Mouse (Mus musculus): ENCODE results near the gene Rgs6. TPM values are rescaled to one million over a fixed set of nuclear protein-coding genes. Genes with fewer than 3 reads are reported as not detected.

Rgs6 gene
- polyA plus RNA-seq (2014; fragmentation: Nextera tagmentation; extraction: Ambion mirVana): 0.45 and 0.69 TPM in 2 replicates

GRCm38 (mm10) chr12:82588017-82588416, at the start of gene Rgs6:
Gene Rgs6 (plus strand): TSS chr12:82588292.
- H3K9ac ChIP-seq (ENCODE audit: low read length): no peak within 1 kb of the TSS
- WGBS: 82% methylated on average over 2 of the region's 2 CpGs
- no peak within 1 kb of the TSS for H3K4me2 ChIP-seq (ENCODE audit: low read depth)
- ATAC-seq (ENCODE audit: insufficient read depth, low FRiP score, low TSS enrichment) (no peak), DNase-seq (ENCODE audit: low spot score) (no peak)
- H3K36me3 ChIP-seq (ENCODE audit: control insufficient read depth, insufficient read depth, low read length): no peaks in the 10 kb centered on the region
- no peak within 1 kb of the TSS for H3K27ac ChIP-seq (ENCODE audit: low read depth, low read length)
- no peak within 1 kb of the TSS for H3K4me3 ChIP-seq (ENCODE audit: low read depth, low read length)
- H3K27me3 ChIP-seq (ENCODE audit: control insufficient read depth, insufficient read depth, low read length): no peaks in the 10 kb centered on the region
- H3K9me3 ChIP-seq (ENCODE audit: control insufficient read depth, low read length): no peaks in the 10 kb centered on the region
- no peaks in the 10 kb centered on the region for H3K4me1 ChIP-seq (ENCODE audit: control insufficient read depth, insufficient read depth, low read length)

DNA sequence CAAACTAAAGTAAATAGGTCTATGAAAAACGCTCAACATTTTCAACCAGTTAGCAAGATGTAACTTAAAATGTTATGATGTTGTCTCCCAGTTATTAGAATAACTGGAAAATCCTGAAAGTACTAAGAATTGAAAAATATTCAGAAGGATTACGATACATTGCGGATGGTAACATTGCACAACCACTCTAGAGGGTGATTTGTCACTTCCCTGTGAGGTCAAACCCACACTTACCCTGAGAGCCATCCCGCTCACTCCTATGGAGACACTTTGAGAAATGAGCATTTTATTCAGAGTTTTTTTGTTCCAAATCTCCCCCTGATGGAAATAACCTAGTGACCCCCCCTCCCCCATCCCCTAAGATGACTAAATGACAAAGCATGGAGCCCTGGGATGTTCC, 41.0 kb upstream of the Rgs6 start:
- no peak for DNase-seq (ENCODE audit: low spot score)
- Histone ChIP-seq H3K36me3 (ENCODE audit: control insufficient read depth, insufficient read depth, low read length) (no peaks in the 10 kb centered on the region), H3K9ac (ENCODE audit: low read length) (no peak overlapping the region), H3K27ac (ENCODE audit: low read depth, low read length) (no peak overlapping the region), H3K4me1 (ENCODE audit: control insufficient read depth, insufficient read depth, low read length) (no peaks in the 10 kb centered on the region), H3K4me2 (ENCODE audit: low read depth) (no peak overlapping the region), H3K4me3 (ENCODE audit: low read depth, low read length) (no peak overlapping the region), H3K27me3 (ENCODE audit: control insufficient read depth, insufficient read depth, low read length) (no peaks in the 10 kb centered on the region), H3K9me3 (ENCODE audit: control insufficient read depth, low read length) (no peaks in the 10 kb centered on the region)
- WGBS: 85% methylated on average over 4 of the region's 4 CpGs
- ATAC-seq (ENCODE audit: insufficient read depth, low FRiP score, low TSS enrichment): no peak

- Histone ChIP-seq H3K4me2 (ENCODE audit: low read depth) (no peak overlapping the region), H3K36me3 (ENCODE audit: control insufficient read depth, insufficient read depth, low read length) (no peaks in the 10 kb centered on the region), H3K9ac (ENCODE audit: low read length) (no peak overlapping the region), H3K9me3 (ENCODE audit: control insufficient read depth, low read length) (no peaks in the 10 kb centered on the region), H3K4me1 (ENCODE audit: control insufficient read depth, insufficient read depth, low read length) (no peaks in the 10 kb centered on the region), H3K27me3 (ENCODE audit: control insufficient read depth, insufficient read depth, low read length) (no peaks in the 10 kb centered on the region), H3K27ac (ENCODE audit: low read depth, low read length) (no peak overlapping the region), H3K4me3 (ENCODE audit: low read depth, low read length) (no peak overlapping the region)
- WGBS: 90% methylated on average over 6 of the region's 6 CpGs
- DNase-seq (ENCODE audit: low spot score): no peak
- no peak for ATAC-seq (ENCODE audit: insufficient read depth, low FRiP score, low TSS enrichment)
These were observed 38.9 kb upstream of the Rgs6 start for GRCm38 (mm10) chr12:82549228-82549627.

GRCm38 (mm10) chr12:82550076-82550475, 38.0 kb upstream of the Rgs6 start:
- no peak for ATAC-seq (ENCODE audit: insufficient read depth, low FRiP score, low TSS enrichment)

DNA sequence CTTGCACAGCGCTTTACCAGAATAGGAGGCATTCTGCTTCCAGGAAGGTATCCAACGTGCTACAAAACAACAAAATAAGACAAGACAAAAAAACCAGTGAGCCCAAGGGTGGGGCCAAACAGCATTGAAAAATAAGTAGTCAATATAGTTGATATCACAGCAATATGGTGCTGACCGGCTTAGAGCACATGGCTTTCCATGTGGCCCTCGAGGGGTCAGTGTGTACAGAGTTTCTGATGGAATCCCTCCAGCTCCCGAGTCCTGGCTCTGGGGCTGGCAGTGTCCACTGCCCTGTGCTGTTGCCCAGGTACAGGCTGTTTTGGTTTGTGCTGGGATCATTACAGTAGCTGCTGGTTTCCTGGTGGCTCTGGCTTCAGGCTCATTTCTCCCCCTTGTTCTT, 35.7 kb upstream of the Rgs6 start:
- no peak overlapping the region for H3K9ac ChIP-seq (ENCODE audit: low read length)
- no peaks in the 10 kb centered on the region for H3K4me1 ChIP-seq (ENCODE audit: control insufficient read depth, insufficient read depth, low read length)
- H3K4me2 ChIP-seq (ENCODE audit: low read depth): no peak overlapping the region
- no peak overlapping the region for H3K27ac ChIP-seq (ENCODE audit: low read depth, low read length)
- H3K4me3 ChIP-seq (ENCODE audit: low read depth, low read length): no peak overlapping the region
- ATAC-seq (ENCODE audit: insufficient read depth, low FRiP score, low TSS enrichment) (no peak), DNase-seq (ENCODE audit: low spot score) (no peak)
- WGBS: 90% methylated on average over 5 of the region's 5 CpGs
- H3K9me3 ChIP-seq (ENCODE audit: control insufficient read depth, low read length): no peaks in the 10 kb centered on the region
- H3K36me3 ChIP-seq (ENCODE audit: control insufficient read depth, insufficient read depth, low read length): no peaks in the 10 kb centered on the region
- H3K27me3 ChIP-seq (ENCODE audit: control insufficient read depth, insufficient read depth, low read length): no peaks in the 10 kb centered on the region

More at GRCm38 (mm10) chr12:82550076-82550475, 38.0 kb upstream of the Rgs6 start:
- H3K4me2 ChIP-seq (ENCODE audit: low read depth): no peak overlapping the region
- no peak overlapping the region for H3K4me3 ChIP-seq (ENCODE audit: low read depth, low read length)
- H3K27ac ChIP-seq (ENCODE audit: low read depth, low read length): no peak overlapping the region
- DNase-seq (ENCODE audit: low spot score): no peak
- H3K9ac ChIP-seq (ENCODE audit: low read length): no peak overlapping the region
- no peaks in the 10 kb centered on the region for H3K27me3 ChIP-seq (ENCODE audit: control insufficient read depth, insufficient read depth, low read length)
- no peaks in the 10 kb centered on the region for H3K4me1 ChIP-seq (ENCODE audit: control insufficient read depth, insufficient read depth, low read length)
- no peaks in the 10 kb centered on the region for H3K9me3 ChIP-seq (ENCODE audit: control insufficient read depth, low read length)
- no peaks in the 10 kb centered on the region for H3K36me3 ChIP-seq (ENCODE audit: control insufficient read depth, insufficient read depth, low read length)
- 93% methylated on average over 7 of the region's 7 CpGs for WGBS

DNA sequence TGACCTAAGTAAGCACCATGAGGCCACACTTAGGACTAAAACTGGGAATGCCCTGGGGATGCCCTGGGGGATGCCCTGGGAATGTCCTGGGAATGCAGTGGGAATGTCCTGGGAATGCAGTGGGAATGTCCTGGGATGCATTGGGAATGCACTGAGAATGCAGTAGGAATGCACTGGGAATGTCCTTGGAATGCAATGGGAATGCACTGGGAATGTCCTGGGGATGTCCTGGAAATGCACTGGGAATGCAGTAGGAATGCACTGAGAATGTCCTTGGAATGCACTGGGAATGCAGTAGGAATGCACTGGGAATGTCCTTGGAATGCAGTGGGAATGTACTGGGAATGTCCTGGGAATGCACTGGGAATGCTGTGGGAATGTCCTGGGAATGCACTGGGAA, 25.2 kb upstream of the Rgs6 start:
- Histone ChIP-seq H3K36me3 (ENCODE audit: control insufficient read depth, insufficient read depth, low read length) (no peaks in the 10 kb centered on the region), H3K4me2 (ENCODE audit: low read depth) (no peak overlapping the region), H3K27me3 (ENCODE audit: control insufficient read depth, insufficient read depth, low read length) (no peaks in the 10 kb centered on the region), H3K4me3 (ENCODE audit: low read depth, low read length) (no peak overlapping the region), H3K9me3 (ENCODE audit: control insufficient read depth, low read length) (no peaks in the 10 kb centered on the region), H3K4me1 (ENCODE audit: control insufficient read depth, insufficient read depth, low read length) (no peaks in the 10 kb centered on the region), H3K27ac (ENCODE audit: low read depth, low read length) (no peak overlapping the region), H3K9ac (ENCODE audit: low read length) (no peak overlapping the region)
- DNase-seq (ENCODE audit: low spot score) (no peak), ATAC-seq (ENCODE audit: insufficient read depth, low FRiP score, low TSS enrichment) (no peak)

DNA sequence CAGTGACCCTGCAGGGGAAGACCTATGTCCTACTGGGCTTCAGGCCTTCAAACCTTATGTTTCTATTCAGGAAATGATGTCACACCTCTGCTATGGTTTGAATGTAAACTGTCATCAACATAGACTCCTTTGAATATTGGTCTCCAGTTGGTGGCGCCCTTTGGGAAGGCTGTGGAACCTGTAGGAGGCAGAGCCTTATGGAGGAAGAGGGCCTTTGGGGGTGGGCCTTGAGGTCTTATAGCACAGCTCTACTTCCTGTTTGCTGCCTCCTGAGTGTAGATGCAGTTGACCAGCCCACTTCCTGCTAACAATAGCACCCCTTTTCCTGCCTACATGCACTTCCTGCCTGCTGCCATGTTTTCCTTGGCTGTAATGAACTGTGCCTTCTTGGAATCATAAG, 19.7 kb upstream of the Rgs6 start:
- DNase-seq (ENCODE audit: low spot score) (no peak), ATAC-seq (ENCODE audit: insufficient read depth, low FRiP score, low TSS enrichment) (no peak)
- Histone ChIP-seq H3K9me3 (ENCODE audit: control insufficient read depth, low read length) (no peaks in the 10 kb centered on the region), H3K27ac (ENCODE audit: low read depth, low read length) (no peak overlapping the region), H3K27me3 (ENCODE audit: control insufficient read depth, insufficient read depth, low read length) (no peaks in the 10 kb centered on the region), H3K4me3 (ENCODE audit: low read depth, low read length) (no peak overlapping the region), H3K36me3 (ENCODE audit: control insufficient read depth, insufficient read depth, low read length) (no peaks in the 10 kb centered on the region), H3K9ac (ENCODE audit: low read length) (no peak overlapping the region), H3K4me2 (ENCODE audit: low read depth) (no peak overlapping the region), H3K4me1 (ENCODE audit: control insufficient read depth, insufficient read depth, low read length) (no peaks in the 10 kb centered on the region)
- WGBS: 81% methylated on average over 1 of the region's 1 CpGs

GRCm38 (mm10) chr12:82572706-82573105, 15.4 kb upstream of the Rgs6 start:
- ATAC-seq (ENCODE audit: insufficient read depth, low FRiP score, low TSS enrichment) (no peak), DNase-seq (ENCODE audit: low spot score) (no peak)
- no peaks in the 10 kb centered on the region for H3K27me3 ChIP-seq (ENCODE audit: control insufficient read depth, insufficient read depth, low read length)
- no peak overlapping the region for H3K4me2 ChIP-seq (ENCODE audit: low read depth)
- H3K9me3 ChIP-seq (ENCODE audit: control insufficient read depth, low read length): no peaks in the 10 kb centered on the region
- H3K4me1 ChIP-seq (ENCODE audit: control insufficient read depth, insufficient read depth, low read length): no peaks in the 10 kb centered on the region
- WGBS: 90% methylated on average over 1 of the region's 1 CpGs
- no peak overlapping the region for H3K27ac ChIP-seq (ENCODE audit: low read depth, low read length)
- H3K36me3 ChIP-seq (ENCODE audit: control insufficient read depth, insufficient read depth, low read length): no peaks in the 10 kb centered on the region
- no peak overlapping the region for H3K4me3 ChIP-seq (ENCODE audit: low read depth, low read length)
- H3K9ac ChIP-seq (ENCODE audit: low read length): no peak overlapping the region

DNA sequence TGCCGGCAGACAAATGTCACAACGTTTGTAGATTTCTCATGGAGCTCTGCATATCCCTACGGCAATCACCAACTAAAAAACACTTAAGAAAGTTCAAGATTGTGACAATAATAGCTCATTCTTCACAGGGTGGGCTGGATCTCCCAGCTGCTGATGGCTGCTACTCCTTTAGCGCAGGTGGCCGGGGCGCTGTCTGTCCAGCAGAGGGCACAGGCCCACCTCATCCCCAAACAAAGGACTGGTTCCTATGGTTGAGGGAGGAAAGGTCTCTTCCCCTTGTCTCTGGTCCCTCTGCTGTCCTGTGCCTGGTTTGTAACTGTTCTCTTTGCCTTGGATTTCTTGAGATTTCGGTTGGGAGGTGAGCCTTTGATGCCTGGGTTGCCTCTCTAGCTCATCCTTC, 1.5 kb upstream of the Rgs6 start:
- ATAC-seq (ENCODE audit: insufficient read depth, low FRiP score, low TSS enrichment) (no peak), DNase-seq (ENCODE audit: low spot score) (peak; percentile 29)
- H3K4me2 ChIP-seq (ENCODE audit: low read depth): no peak overlapping the region
- H3K9ac ChIP-seq (ENCODE audit: low read length): no peak overlapping the region
- H3K4me1 ChIP-seq (ENCODE audit: control insufficient read depth, insufficient read depth, low read length): no peaks in the 10 kb centered on the region
- H3K9me3 ChIP-seq (ENCODE audit: control insufficient read depth, low read length): no peaks in the 10 kb centered on the region
- H3K27me3 ChIP-seq (ENCODE audit: control insufficient read depth, insufficient read depth, low read length): no peaks in the 10 kb centered on the region
- no peak overlapping the region for H3K4me3 ChIP-seq (ENCODE audit: low read depth, low read length)
- WGBS: 37% methylated on average over 7 of the region's 7 CpGs
- no peaks in the 10 kb centered on the region for H3K36me3 ChIP-seq (ENCODE audit: control insufficient read depth, insufficient read depth, low read length)
- H3K27ac ChIP-seq (ENCODE audit: low read depth, low read length): no peak overlapping the region

All from neural tube, embryonic 11.5 days (tissue).